Mouse (Mus musculus) urinary bladder, postnatal 10 days (tissue): ENCODE measurements around the gene Chd2.

Experiments
- DNase-seq: peaks from one replicate; pipeline ENCODE4 v3.0.0; 2022; ENCODE audit warnings: low spot score

Gene Chd2

DNA sequence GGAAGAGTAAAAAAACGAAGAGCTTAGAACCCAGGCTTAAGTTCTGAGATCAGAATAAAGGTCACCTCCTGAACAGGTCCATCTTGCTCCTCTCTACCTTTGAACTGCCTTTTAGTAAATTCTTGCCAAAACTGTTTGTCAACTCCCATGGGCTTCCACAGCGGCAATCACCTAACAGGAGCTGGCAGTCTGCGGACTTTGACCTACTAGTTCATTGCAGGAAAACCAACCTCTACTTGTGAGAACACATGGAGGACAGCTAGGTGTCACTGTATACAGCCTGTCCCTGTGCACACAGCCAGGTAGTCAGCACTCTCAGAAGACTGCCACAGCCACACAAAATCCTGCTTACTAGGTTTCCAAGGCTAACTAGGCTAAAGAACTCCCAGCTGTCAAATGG is 99.8 kb downstream of the Chd2 start:
- DNase-seq = no peak

DNA sequence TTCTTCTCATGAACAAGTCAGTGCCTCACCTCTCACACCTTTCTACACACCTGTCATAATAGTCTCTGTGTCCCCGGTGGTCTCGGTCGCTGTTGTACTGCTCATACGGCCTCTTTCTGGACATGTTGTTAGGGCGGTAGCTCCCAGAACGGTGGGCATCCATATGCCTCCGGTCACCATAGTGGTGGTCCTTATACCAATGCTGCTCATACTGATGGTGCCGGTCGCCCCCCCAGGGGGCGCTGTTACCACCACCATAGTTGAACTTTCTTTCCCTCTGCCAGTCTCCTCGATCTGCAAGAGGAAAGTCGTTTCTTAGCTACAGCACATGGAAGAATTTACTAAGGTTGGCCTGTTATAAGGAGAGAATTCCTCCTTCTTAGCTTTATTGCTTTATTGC is 105.9 kb downstream of the Chd2 start:
- DNase-seq = no peak

DNA sequence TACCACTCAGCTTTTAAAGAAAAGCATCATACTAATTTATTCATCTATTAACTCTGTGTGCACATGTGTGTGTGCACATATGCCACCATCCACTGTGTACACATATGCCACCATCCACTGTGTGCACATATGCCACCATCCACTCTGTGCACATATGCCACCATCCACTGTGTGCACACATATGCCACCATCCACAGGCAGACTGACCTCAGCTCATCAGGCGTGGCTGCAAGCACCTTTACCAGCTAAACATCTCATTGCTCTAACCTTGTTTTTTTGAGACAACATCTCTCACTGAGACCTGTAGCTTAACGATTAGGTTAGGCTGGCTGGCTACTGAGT is 107.3 kb downstream of the Chd2 start:
- no peak for DNase-seq

DNA sequence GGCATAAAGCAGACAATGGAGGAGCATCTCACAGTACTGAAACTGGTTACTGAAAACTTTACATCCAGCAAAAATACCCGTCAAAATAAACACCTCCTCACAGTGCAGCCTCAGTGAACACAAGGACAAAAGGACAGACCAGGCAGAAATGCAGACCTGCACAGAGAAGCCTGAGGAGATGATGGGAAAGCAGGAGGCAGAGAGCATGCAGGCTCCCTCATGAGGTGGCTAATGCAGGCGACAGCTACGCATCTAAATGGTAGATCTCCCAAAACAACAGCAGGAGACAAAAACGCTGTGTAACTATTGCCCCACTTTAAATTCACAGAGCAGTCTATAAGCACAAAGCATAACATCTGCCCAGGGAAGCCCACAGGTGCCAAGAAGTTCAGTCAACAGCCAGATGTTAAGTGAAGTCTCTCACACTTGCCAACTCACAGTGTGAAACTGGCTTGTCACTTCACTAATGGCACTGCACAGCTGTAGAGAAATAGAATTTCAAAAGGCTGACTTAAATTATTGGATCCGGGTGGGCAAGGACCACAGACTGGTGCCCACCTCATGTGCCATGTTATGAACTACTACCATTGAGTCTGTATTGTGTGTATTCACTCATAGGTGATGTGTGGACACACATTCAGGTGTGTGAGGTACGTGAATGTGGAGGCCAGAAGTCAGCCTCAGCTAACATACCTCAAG is 107.8 kb downstream of the Chd2 start:
- no peak for DNase-seq

DNA sequence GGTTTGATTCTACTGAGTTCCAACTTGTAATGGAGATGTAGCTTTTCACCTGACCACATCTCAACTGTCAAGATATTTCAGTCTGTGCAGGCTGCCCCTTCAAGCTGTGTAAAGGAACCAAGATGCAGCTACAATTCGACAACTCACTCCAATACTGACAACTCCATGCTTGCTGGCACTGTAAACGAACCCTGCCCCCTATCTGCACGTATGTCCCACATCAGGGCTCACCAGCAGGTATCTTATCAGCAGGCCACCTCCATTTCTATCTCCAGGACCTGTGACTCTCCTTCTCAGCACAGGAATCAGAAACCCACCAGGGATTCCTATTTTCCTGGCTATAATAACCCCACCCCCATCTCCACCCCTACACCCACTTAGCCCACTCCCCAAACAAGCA is 113.1 kb downstream of the Chd2 start:
- DNase-seq = no peak

DNA sequence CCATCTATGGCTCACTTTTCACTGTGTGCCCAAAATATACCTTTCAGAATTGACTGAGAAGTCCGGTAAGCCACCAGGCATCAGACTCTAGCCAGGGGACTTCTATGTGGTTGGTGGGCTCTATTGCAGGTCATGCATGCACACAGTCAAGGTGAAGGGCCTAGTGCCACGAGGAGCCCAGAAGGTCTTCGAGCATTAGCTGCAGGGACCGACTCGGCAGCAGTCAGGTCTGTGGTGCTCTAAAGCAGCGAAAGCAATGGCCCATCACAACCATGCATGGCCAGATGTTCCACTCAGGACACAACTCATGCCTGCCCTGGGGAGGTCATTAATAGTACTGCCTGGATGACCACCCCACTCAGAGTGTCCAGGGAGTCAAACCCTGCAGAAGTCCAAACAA is 113.8 kb downstream of the Chd2 start:
- no peak for DNase-seq

DNA sequence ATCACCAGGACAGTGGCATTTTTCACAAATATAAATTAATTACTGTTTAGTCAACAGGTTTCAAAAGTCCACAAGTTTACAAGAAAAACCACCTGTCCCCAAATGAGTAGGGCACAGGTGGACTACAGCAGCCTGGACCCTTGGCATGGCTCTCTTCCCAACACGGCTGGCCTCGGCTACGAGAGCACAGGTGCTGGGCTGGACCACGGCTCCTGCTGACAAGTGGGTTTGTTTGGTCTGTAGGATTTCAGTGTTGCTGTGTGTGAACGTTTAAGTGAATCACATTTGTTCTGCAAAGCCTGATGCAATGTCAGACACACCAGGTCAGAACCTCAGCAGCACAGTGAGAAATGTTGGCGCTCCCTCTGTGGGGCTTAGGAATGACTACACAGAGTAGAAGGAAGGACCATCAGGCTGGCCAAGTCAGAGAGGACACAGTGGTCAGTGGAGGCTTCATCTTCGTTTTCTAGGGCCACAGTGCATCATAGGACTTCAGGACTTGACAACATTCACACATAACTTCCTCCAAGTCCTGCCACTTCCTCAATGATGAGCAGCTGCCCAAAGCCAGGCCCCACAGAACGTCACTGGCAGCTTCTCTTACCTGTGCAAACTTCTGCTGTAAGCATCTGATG is 114.8 kb downstream of the Chd2 start:
- no peak for DNase-seq

DNA sequence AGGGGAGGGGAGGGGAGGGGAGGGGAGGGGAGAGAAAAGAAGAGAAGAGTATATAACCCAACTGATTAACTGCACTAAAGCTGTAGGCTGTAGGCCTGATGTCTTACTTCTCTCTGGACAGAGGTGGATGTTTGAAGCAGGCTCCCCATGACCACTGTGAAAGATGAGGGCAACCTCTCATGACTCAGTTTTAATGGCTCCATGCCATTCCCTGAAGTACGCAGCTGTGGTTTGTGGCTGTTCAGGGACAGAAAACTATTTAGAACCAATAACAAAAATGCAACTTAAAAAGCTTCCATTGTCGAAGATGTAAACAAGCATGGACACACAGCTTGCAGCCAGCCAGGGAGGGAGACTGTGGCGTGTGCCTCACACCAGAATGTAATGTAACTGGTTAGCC is 115.4 kb downstream of the Chd2 start:
- no peak for DNase-seq

DNA sequence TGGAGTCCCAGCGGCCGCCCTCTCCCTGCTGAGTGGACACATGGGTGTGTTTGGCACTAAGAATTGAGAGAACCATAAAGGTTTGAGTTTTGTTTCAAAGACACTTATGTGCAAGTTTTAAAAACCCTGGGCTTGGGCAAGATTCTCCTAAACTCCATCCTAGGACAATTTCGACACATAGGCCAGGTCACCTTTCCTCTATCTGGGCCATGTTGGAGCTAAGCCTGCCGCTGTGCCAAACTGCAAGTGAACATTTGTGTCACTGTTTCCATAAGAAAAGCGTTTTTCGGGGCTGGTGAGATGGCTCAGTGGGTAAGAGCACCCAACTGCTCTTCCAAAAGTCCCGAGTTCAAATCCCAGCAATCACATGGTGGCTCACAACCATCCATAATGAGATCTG is 116.2 kb downstream of the Chd2 start:
- no peak for DNase-seq

DNA sequence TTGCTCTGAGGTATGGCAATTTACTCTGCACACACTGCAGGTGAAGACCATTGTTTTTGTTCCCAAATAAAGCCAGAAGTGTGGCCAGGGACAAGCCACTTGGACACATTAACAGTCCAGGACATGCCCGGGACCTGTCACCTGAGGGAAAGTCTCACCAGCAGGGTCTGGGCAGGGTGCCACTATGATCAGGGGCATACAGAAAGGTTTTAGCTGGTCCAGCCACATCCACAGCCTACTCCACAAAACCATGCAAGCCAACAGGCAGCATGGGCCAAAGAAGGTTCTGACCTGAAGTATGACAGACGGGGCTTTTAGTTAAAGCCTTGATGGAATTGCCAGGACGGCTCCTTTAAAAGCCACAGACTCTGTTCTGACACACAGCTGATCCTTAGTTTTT is 116.9 kb downstream of the Chd2 start:
- DNase-seq = no peak

DNA sequence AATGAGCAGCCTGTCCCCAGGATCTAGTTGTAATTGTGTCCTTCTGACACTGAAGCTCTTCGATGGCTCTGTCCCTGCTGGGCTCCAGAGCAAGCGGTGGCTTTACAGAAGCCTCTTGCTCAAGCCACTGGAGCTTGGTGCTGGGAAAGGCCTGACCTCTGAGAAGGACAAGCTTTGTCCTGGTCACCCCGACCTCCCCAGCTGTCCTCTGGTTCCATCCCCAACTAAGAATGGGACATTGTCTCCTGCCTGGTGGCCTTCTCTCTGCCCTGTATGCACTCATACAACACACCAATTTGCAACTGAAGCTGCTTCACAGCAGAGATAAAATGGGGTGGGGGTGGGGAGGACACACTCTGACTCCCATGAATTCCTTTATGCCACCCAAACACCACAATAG is 117.4 kb downstream of the Chd2 start:
- no peak for DNase-seq

DNA sequence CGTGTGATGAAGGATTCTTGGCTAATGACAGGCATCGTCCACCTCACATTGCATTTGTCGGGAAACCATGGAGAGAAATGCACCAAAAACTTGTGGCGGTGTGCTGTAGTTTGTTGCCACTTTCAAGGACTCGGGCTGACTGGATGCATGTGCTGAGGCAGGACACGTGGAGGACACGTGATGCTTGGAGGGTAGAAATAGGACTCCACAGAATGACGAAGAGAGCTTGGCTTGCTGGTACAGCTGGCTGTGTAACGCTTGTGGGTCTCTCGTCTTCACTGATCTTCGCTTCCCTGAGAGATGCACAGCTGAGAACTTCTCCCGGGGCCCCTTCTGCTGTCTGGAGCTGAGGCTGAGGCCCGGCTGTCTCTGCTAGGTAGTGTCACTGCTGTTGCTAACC is 118.4 kb downstream of the Chd2 start:
- DNase-seq = no peak

DNA sequence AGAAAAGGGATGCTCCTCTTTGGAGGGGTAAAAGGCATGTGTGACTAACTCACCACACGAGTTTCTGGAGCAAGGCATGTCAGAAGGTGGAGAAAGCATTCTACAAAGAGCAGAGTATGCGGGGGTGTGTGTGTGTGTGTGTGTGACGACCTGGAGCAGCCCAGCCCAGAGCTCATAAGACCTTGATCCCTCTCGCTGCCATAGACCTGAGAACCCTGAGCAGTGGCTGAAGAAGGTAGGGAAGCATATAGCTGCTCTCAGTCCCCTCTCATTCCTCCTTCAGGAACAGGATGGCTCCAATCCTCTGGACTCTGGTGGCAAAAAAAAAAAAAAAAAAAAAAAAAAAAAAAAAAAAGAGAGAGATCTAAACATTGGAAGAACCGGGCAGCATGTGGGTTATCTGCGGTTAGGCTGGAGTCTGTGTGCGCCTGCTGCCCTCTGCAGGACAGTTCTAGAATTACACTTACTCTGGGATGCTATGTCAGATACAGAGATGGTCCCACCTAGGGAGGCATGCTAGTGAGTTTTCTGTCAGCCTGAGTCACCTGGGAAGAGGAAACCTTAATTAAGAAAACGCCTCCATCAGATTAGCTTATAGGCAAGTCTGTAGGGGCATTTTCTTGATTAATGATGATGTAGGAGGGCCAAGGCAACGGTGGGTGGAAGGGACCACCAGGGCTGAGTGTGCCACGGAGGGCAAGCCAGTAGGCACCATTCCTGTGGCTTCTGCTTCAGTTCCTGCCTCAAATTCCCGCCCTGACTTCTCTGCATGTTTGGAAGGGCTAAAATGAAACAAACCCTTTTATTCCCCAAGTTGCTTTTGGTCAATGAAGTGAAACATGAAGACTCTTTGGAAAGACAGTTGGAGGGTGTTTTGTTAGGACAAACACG is 119.2 kb downstream of the Chd2 start:
- no peak for DNase-seq

DNA sequence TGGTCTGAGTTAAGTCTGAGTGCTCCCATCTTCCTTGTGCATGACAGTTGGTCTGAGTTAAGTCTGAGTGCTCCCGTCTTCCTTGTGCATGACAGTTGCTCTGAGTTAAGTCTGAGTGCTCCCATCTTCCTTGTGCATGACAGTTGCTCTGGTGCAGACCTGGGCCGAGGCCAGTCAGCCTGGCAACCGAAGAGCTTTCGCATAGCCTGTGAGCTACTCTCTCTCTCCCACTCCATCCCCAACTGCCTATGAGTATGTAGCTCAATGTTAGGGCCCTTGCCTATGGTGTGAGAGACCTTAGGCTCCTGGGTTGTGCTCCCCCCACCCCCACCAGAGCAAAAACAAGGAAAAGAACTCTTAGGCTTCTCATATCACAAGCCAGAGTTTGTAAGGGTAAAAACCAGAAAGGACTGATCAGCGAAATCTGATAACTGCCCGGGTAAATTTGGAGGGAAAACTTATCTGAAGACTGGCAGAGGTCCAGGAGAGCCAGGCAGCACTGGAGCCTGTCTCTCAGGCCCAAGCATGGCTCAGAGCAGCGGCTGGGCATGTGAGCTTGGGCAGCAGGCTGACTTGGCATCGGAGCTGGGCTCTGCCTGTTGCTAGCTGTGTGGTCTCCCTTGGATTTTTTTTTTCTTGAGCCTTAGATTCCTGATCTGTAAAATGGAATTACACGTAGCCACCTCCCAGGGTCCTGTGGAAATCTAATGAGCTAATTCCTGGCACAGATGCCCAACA is 120.2 kb downstream of the Chd2 start:
- no peak for DNase-seq

DNA sequence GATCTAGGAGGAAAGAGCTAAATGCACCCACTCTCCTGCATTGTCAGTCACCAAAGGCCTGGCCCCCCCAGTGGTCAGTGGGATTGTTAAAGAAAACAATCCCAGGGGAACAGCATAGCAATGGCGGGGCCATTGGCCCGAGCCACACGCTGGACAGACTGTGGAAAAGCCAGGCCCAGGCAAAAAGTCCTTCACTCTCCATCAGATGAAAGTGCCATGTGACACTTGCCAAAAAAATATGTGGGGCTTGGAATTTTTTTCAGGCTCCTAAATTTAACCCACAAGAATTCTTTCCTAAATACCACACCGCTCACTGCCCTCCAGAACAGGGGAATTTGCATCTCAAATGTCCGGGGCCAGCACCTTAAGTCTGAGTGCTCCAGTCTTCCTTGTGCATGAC is 120.8 kb downstream of the Chd2 start:
- DNase-seq = no peak

DNA sequence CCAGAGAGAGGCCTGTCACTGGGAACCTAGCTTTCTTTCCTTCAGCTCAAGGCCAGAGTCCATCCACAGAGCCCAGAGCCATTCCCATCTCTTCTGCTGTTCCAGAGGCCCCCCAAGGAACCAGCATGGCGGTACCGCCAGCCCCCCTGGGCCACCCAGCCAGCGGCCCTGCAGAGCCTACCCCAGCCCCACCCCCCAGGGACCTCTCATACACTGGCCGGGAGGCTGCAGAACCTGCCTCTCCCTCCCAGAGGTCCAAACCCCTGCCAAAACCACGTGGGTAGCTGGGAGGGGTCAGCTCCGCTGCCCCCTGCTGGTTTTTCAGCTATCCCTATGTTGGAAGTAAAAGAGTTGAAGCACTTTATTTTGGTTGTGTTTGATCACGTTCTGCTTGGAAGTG is 122.3 kb downstream of the Chd2 start:
- DNase-seq = no peak

DNA sequence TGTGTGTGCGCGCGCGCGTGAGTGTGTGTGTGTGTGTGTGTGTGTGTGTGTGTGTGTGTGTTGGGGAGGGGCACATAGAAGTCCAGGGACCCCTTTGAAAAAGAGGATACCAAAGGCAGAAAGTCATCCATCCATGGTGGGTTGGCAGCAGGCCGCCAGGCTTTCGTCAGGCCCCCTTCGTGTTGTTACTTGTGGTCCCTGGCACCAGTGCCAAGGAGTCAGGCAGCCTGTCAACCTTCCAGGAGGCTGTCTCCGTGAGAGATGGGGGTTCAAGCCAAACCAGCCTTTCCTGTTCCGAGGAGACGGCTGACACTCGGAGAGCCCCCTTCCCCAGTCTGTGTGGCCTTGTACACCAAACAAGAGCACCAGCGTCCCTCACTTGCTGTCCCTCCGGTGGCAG is 127.4 kb downstream of the Chd2 start:
- no peak for DNase-seq

DNA sequence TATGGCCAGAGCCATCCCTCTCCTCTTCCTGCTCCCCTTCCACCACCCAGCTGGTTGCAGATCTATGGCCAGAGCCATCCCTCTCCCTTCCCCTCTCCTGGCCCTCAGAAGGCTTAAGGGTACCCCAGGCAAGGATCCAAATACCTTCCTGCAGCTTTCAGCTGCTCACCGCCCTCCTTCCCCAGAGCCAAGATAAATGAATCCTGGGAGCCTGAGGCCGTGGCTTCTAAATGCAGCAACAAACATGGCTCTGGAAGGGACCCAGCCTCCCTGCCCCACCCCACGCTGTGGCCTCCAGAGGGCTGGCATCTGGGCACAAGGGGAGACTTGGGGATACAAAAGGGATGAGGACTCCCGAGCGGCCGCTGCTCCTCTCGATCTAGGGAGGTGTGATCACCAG is 129.2 kb downstream of the Chd2 start:
- no peak for DNase-seq

DNA sequence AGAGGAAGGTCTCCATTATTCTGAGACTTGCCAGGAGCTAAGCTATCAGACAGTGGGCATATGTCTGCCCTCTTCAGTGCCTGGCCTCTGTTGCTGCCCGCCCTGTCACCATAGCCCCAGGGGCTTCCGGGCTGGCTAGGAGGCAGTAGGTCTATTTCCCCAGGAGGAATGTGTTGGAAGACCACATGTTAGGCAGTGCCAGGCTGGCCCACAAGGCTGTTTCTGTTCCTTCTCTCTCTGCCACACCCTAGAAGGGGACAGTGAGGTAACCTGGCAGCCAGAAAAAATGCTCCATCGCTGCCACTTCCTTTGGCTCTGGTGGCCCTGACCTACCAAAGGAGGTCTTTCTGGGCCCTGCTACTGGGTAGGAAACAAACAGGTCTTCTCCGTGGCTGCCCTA is 129.6 kb downstream of the Chd2 start:
- DNase-seq = no peak

DNA sequence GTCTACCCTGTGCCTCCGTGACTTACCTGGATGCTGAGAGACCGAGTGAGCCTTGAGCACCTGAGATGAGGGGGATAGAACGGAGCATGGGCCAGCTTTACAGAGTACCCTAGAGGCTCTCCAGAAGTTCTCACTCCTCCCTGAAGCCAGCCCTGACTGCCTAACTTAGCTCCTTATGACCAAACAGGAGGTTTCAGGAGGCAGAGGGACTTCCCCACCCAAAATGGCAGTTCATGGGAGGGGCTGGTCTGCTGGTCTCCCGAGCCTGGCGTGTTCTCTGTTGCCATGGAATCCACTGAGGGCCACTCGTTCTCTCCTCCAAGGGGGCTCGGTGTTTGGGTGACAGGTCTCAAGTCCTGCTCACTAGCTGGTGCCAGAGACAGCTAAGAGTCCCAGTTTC is 130.1 kb downstream of the Chd2 start:
- no peak for DNase-seq

DNA sequence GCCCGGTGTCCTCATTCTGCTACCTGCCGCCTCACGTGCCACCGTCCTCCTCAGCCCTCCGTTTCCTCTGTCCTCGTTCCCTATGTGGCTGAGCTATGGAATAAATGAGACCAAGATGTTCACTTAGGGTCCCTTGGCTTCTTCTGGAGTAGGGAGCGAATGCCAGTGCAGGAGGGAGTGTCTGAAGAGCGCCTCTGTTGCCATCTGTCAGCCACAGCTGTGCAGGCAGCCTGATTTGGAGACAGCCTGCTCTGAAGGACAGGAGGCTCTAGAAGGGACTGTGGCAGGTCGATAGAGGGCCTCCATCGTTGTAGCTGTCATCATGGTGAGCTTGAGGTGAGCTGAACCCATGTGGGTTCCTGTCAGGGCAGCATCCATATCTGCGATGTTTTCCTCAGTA is 136.1 kb downstream of the Chd2 start:
- DNase-seq = no peak

DNA sequence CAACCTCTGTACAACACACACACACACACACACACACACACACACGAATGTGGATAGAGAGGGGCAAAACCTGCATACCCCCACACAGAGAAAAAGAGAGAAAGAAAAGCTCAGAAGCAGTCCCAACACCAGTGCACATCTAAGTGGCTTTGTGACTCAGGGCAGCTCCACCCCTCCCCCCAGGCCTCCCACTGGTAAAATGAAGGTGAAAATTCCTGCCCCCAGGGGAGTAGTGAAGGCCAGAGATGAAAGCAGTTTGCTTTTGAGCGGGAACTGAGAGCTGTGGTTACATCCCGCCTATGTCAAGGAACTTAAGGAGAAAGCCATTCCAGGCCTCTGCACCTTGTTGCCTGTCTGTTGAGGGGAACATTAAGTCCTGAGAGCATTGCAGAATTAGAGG is 138.1 kb downstream of the Chd2 start:
- DNase-seq = no peak

DNA sequence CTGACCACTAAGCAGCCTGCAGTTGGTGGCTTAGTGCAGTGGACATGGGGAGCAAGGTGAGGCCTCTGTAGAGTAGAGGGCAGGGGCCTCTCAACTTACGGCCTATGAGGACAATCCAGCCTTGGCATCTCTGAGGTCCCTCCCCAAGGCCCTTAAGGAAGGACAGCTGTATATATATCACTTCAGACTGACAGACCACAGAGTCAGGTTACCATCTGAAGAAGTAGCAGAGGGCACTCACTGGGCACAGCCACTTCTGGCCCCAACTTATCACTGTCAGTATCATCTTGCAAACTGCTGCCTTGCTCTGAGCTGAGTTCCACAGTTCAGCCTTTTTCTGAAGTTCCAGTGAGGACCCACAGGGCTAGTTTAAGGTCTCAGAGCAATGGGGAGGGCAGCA is 139.0 kb downstream of the Chd2 start:
- DNase-seq = no peak
